ENCODE assay signal across 9 mouse cellular contexts in genomic region chr1:170200379-170200778, GRCm38 (mm10). TPM values are rescaled to one million over a fixed set of nuclear protein-coding genes. Genes with fewer than 3 reads are reported as not detected.
A peak's percentile ranks its signal among the peaks of the same experiment; 100 is the strongest.
DNase-seq lines count a peak whose midpoint lies in the region; ATAC-seq lines count a peak whose summit lies in the region.
"Had no signal": no experiment of that assay in that cellular context is flagged by ENCODE, and none has a peak within 500 bp of the region (broad histone marks: within the 10 kb centered on the region; RNA-seq: fewer than 3 reads in every experiment).

No protein-coding gene starts in this region.

- H3K4me3 ChIP-seq in midbrain, embryonic 14.5 days (replicated peaks; ENCODE audit: low read depth, low read length) = no peak overlapping the region
- H3K4me3 ChIP-seq in midbrain, embryonic 16.5 days (ENCODE audit: low read depth, low read length) = no peak overlapping the region

- H3K9ac ChIP-seq in midbrain, embryonic 14.5 days (replicated peaks; ENCODE audit: low read length) = no peak overlapping the region
- no peak overlapping the region for H3K9ac ChIP-seq in midbrain, embryonic 16.5 days (ENCODE audit: low read depth, low read length)

- no peaks in the 10 kb centered on the region for H3K9me3 ChIP-seq in midbrain, embryonic 14.5 days (ENCODE audit: control insufficient read depth, low read length)
- H3K9me3 ChIP-seq in midbrain, embryonic 16.5 days (replicated peaks; ENCODE audit: control insufficient read depth, low read length, poor library complexity, severe bottlenecking) = no peaks in the 10 kb centered on the region

- no peaks in the 10 kb centered on the region for H3K4me1 ChIP-seq in midbrain, embryonic 14.5 days (ENCODE audit: control insufficient read depth, insufficient read depth, low read length)
- no peaks in the 10 kb centered on the region for H3K4me1 ChIP-seq in midbrain, embryonic 16.5 days (ENCODE audit: control insufficient read depth, insufficient read depth, low read length)

- H3K36me3 ChIP-seq in midbrain, embryonic 14.5 days (ENCODE audit: control insufficient read depth, insufficient read depth, low read length) = peaks cover 60% of the 10 kb centered on the region
- peaks cover 38% of the 10 kb centered on the region for H3K36me3 ChIP-seq in midbrain, embryonic 16.5 days (ENCODE audit: control insufficient read depth, insufficient read depth, low read length)

- H3K4me2 ChIP-seq in midbrain, embryonic 14.5 days (ENCODE audit: low read length) = no peak overlapping the region
- no peak overlapping the region for H3K4me2 ChIP-seq in midbrain, embryonic 16.5 days (ENCODE audit: low read length)

- DNase-seq in frontal cortex, postnatal 25 days (ENCODE audit: low spot score in 2 of 2) = no peak
- peak; percentile 69 for DNase-seq in midbrain, embryonic 14.5 days
- DNase-seq in R1 (ENCODE audit: low read depth, low spot score) = peak; percentile 51
- DNase-seq in kidney, postnatal 10 days = peak; percentile 53
- DNase-seq in thymus, postnatal 0 days (ENCODE audit: low spot score) = peak; percentile 9
- no peak for DNase-seq in ovary, postnatal 10 days (ENCODE audit: low spot score)

- peak; percentile 83 for ATAC-seq in frontal cortex, adult (ENCODE audit: low TSS enrichment)
- ATAC-seq in midbrain, embryonic 14.5 days (ENCODE audit: low FRiP score, low TSS enrichment) = no peak
- ATAC-seq in midbrain, embryonic 16.5 days = no peak

- no peaks in the 10 kb centered on the region for H3K27me3 ChIP-seq in midbrain, embryonic 14.5 days (ENCODE audit: control insufficient read depth, insufficient read depth, low read length)
- no peaks in the 10 kb centered on the region for H3K27me3 ChIP-seq in midbrain, embryonic 16.5 days (ENCODE audit: control insufficient read depth, insufficient read depth, low read depth, low read length)

- no peak overlapping the region for H3K27ac ChIP-seq in midbrain, embryonic 14.5 days (replicated peaks; ENCODE audit: low read depth, low read length)
- H3K27ac ChIP-seq in midbrain, embryonic 16.5 days (ENCODE audit: low read length) = no peak overlapping the region

- WGBS in midbrain, embryonic 14.5 days = 82% methylated on average over 3 of the region's 3 CpGs
- WGBS in midbrain, embryonic 16.5 days = 79% methylated on average over 3 of the region's 3 CpGs

RNA-seq across cellular contexts. Expression of gene Uhmk1, which starts 14.8 kb away (rescaled TPM):
- polyA plus RNA-seq in midbrain, embryonic 14.5 days (2014; fragmentation: Nextera tagmentation; extraction: Ambion mirVana) = 11.7 and 12.8 TPM in 2 replicates
- polyA plus RNA-seq in midbrain, embryonic 16.5 days (2015; fragmentation: Nextera tagmentation; extraction: Ambion mirVana) = 9.6 and 9.7 TPM in 2 replicates
- polyA plus RNA-seq in thymus, postnatal 0 days (2015; fragmentation: Nextera tagmentation; extraction: Ambion mirVana) = 6.7 and 7.0 TPM in 2 replicates

RNA-seq across cellular contexts. Expression of gene Uap1, which starts 25.6 kb away (rescaled TPM):
- 49.2 and 67.5 TPM in 2 replicates for polyA plus RNA-seq in midbrain, embryonic 14.5 days (2014; fragmentation: Nextera tagmentation; extraction: Ambion mirVana)
- polyA plus RNA-seq in midbrain, embryonic 16.5 days (2015; fragmentation: Nextera tagmentation; extraction: Ambion mirVana) = 63.6 and 65.6 TPM in 2 replicates
- polyA plus RNA-seq in thymus, postnatal 0 days (2015; fragmentation: Nextera tagmentation; extraction: Ambion mirVana) = 48.9 and 51.0 TPM in 2 replicates

RNA-seq across cellular contexts. Expression of gene Sh2d1b2, which starts 32.2 kb away (rescaled TPM):
- polyA plus RNA-seq in midbrain, embryonic 14.5 days (2014; fragmentation: Nextera tagmentation; extraction: Ambion mirVana) = not detected in 2 replicates
- not detected in 2 replicates for polyA plus RNA-seq in midbrain, embryonic 16.5 days (2015; fragmentation: Nextera tagmentation; extraction: Ambion mirVana)
- not detected in 2 replicates for polyA plus RNA-seq in thymus, postnatal 0 days (2015; fragmentation: Nextera tagmentation; extraction: Ambion mirVana)
- polyA plus RNA-seq: heart, embryonic 16.5 days had no signal

Comparison
In these comparisons a context has a peak if more than half of its experiments do, and no peak if none do; other contexts are left out.
1. DNase-seq: peak in midbrain, embryonic 14.5 days (single experiment), R1 (single experiment), kidney, postnatal 10 days (single experiment) and thymus, postnatal 0 days (single experiment); none in frontal cortex, postnatal 25 days (0 of 2) and ovary, postnatal 10 days (single experiment).